Mouse (Mus musculus) embryonic fibroblast, embryonic 13.5 days (primary cell): Measurements from ENCODE around the gene Cd93.

Source experiments
- CTCF ChIP-seq: IDR thresholded peaks from 2 replicates; pipeline ENCODE4 v1.5.1; 2011; ENCODE audit warnings: mild to moderate bottlenecking, control low read depth, low read length, moderate library complexity, borderline replicate concordance; ENCODE audit not compliant: insufficient read depth
- POLR2A ChIP-seq: IDR thresholded peaks from 2 replicates; pipeline ENCODE4 v1.6.1; 2011; ENCODE audit warnings: low read depth, mild to moderate bottlenecking, control low read depth, low read length, moderate library complexity

- no peak for TF ChIP-seq CTCF
- no peak for TF ChIP-seq POLR2A
These were observed 1.9 kb downstream of the Cd93 start for GRCm38 (mm10) chr2:148441421-148441820.
